ENCODE assay signal across 7 mouse cellular contexts in the genomic region with DNA sequence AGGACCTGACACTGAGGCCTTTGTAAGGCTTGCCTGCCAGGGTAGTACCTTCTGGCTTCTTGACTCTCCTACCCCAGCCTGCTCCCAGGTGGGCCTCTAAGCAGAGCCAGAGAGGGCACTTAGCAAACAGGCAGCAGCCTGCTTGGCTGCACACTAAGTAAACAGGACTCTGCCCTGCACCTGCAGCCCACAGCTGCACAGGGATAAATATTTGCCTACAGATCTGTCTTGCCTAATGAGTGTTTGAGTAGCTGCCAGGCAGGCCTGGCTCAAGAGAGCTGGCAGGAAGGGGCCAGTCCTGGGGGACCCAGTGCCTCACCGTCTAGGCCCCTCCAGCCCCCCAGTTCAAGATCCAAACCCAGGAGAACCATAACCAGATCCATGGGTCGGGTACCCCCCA. TPM values are rescaled to one million over a fixed set of nuclear protein-coding genes. Genes with fewer than 3 reads are reported as not detected.
DNase-seq lines count a peak whose midpoint lies in the region; ATAC-seq lines count a peak whose summit lies in the region.

No protein-coding gene starts in this region.

- 0 out of 2 replicates have a peak overlapping the region, but pooled peaks have one; percentile 10 for H3K27ac ChIP-seq in embryonic facial prominence, embryonic 10.5 days (replicated peaks)
- H3K27ac ChIP-seq in hindbrain, embryonic 10.5 days: peak overlapping the region; percentile 59
- H3K27ac ChIP-seq in limb, embryonic 11.5 days (replicated peaks; ENCODE audit: low read depth, low read length): peak overlapping the region; percentile 42
- H3K27ac ChIP-seq in midbrain, embryonic 14.5 days (replicated peaks; ENCODE audit: low read depth, low read length): peak overlapping the region; percentile 52; the same call in 1 of the 2 replicates

- no peak overlapping the region for H3K4me3 ChIP-seq in embryonic facial prominence, embryonic 10.5 days
- no peak overlapping the region for H3K4me3 ChIP-seq in hindbrain, embryonic 10.5 days
- H3K4me3 ChIP-seq in limb, embryonic 11.5 days (ENCODE audit: low read depth, low read length): no peak overlapping the region
- no peak overlapping the region for H3K4me3 ChIP-seq in midbrain, embryonic 14.5 days (replicated peaks; ENCODE audit: low read depth, low read length)

- H3K9me3 ChIP-seq in embryonic facial prominence, embryonic 10.5 days: peaks cover 6% of the 10 kb centered on the region; the same call in 1 of the 2 replicates
- peaks cover 7% of the 10 kb centered on the region for H3K9me3 ChIP-seq in hindbrain, embryonic 10.5 days
- H3K9me3 ChIP-seq in limb, embryonic 11.5 days (ENCODE audit: control insufficient read depth, low read length): no peaks in the 10 kb centered on the region
- H3K9me3 ChIP-seq in midbrain, embryonic 14.5 days (ENCODE audit: control insufficient read depth, low read length): no peaks in the 10 kb centered on the region

- no peak overlapping the region for H3K9ac ChIP-seq in limb, embryonic 11.5 days (ENCODE audit: low read length)
- H3K9ac ChIP-seq in midbrain, embryonic 14.5 days (replicated peaks; ENCODE audit: low read length): no peak overlapping the region

- DNase-seq in embryonic facial prominence, embryonic 10.5 days (ENCODE audit: low spot score): peak; percentile 55
- DNase-seq in hindbrain, embryonic 10.5 days (ENCODE audit: low spot score): peak; percentile 20
- DNase-seq in limb, embryonic 11.5 days (ENCODE audit: low spot score): peak; percentile 48
- DNase-seq in midbrain, embryonic 14.5 days: peak; percentile 48
- DNase-seq in urinary bladder, postnatal 36 days (ENCODE audit: low spot score in 2 of 2): peak; percentile 22 to 32
- DNase-seq in cerebellum, adult 18-20 months: no peak
- no peak for DNase-seq in right cerebral cortex, postnatal 36 days (ENCODE audit: low spot score in 2 of 2)

- H3K36me3 ChIP-seq in embryonic facial prominence, embryonic 10.5 days (replicated peaks): no peaks in the 10 kb centered on the region
- H3K36me3 ChIP-seq in hindbrain, embryonic 10.5 days: no peaks in the 10 kb centered on the region
- H3K36me3 ChIP-seq in limb, embryonic 11.5 days (ENCODE audit: control insufficient read depth, insufficient read depth, low read length): no peaks in the 10 kb centered on the region
- no peaks in the 10 kb centered on the region for H3K36me3 ChIP-seq in midbrain, embryonic 14.5 days (ENCODE audit: control insufficient read depth, insufficient read depth, low read length)

- ATAC-seq in limb, embryonic 11.5 days (ENCODE audit: insufficient number of reproducible peaks, low FRiP score, low TSS enrichment, low read depth): peak; percentile 65; the same call in 1 of the 2 replicates
- ATAC-seq in midbrain, embryonic 14.5 days (ENCODE audit: low FRiP score, low TSS enrichment): no peak; the same call in 1 of the 2 replicates

- no peak overlapping the region for H3K4me2 ChIP-seq in limb, embryonic 11.5 days (ENCODE audit: low read depth, severe bottlenecking)
- no peak overlapping the region for H3K4me2 ChIP-seq in midbrain, embryonic 14.5 days (ENCODE audit: low read length)

- WGBS in embryonic facial prominence, embryonic 10.5 days: 64% methylated on average over 2 of the region's 2 CpGs
- 64% methylated on average over 2 of the region's 2 CpGs for WGBS in hindbrain, embryonic 10.5 days
- 38% methylated on average over 2 of the region's 2 CpGs for WGBS in limb, embryonic 11.5 days
- 71% methylated on average over 2 of the region's 2 CpGs for WGBS in midbrain, embryonic 14.5 days

- H3K4me1 ChIP-seq in embryonic facial prominence, embryonic 10.5 days: peaks cover 10% of the 10 kb centered on the region
- peaks cover 8% of the 10 kb centered on the region for H3K4me1 ChIP-seq in hindbrain, embryonic 10.5 days (replicated peaks)
- no peaks in the 10 kb centered on the region for H3K4me1 ChIP-seq in limb, embryonic 11.5 days (ENCODE audit: control insufficient read depth, insufficient read depth, low read length)
- H3K4me1 ChIP-seq in midbrain, embryonic 14.5 days (ENCODE audit: control insufficient read depth, insufficient read depth, low read length): no peaks in the 10 kb centered on the region

- no peaks in the 10 kb centered on the region for H3K27me3 ChIP-seq in embryonic facial prominence, embryonic 10.5 days (replicated peaks; ENCODE audit: low read depth, poor library complexity, severe bottlenecking)
- no peaks in the 10 kb centered on the region for H3K27me3 ChIP-seq in hindbrain, embryonic 10.5 days (ENCODE audit: insufficient read depth, poor library complexity, severe bottlenecking)
- H3K27me3 ChIP-seq in limb, embryonic 11.5 days (ENCODE audit: control insufficient read depth, insufficient read depth, low read length): no peaks in the 10 kb centered on the region
- H3K27me3 ChIP-seq in midbrain, embryonic 14.5 days (ENCODE audit: control insufficient read depth, insufficient read depth, low read length): no peaks in the 10 kb centered on the region

RNA-seq across cellular contexts. Expression of gene Thoc3, which starts 43.4 kb away (rescaled TPM):
- polyA plus RNA-seq in embryonic facial prominence, embryonic 10.5 days (2016; fragmentation: Nextera tagmentation; extraction: Ambion mirVana): 190 and 194 TPM in 2 replicates
- 165 and 185 TPM in 2 replicates for polyA plus RNA-seq in hindbrain, embryonic 10.5 days (2016; fragmentation: Nextera tagmentation; extraction: Ambion mirVana)
- polyA plus RNA-seq in limb, embryonic 11.5 days (2014; fragmentation: Nextera tagmentation; extraction: Ambion mirVana): 175 and 176 TPM in 2 replicates
- polyA plus RNA-seq in midbrain, embryonic 14.5 days (2014; fragmentation: Nextera tagmentation; extraction: Ambion mirVana): 114 and 121 TPM in 2 replicates

RNA-seq across cellular contexts. Expression of gene Cplx2, which starts 54.1 kb away (rescaled TPM):
- polyA plus RNA-seq in embryonic facial prominence, embryonic 10.5 days (2016; fragmentation: Nextera tagmentation; extraction: Ambion mirVana): 5.0 and 6.9 TPM in 2 replicates
- polyA plus RNA-seq in hindbrain, embryonic 10.5 days (2016; fragmentation: Nextera tagmentation; extraction: Ambion mirVana): 6.7 and 10.2 TPM in 2 replicates
- polyA plus RNA-seq in limb, embryonic 11.5 days (2014; fragmentation: Nextera tagmentation; extraction: Ambion mirVana): 3.4 and 4.3 TPM in 2 replicates
- polyA plus RNA-seq in midbrain, embryonic 14.5 days (2014; fragmentation: Nextera tagmentation; extraction: Ambion mirVana): 39.4 and 41.9 TPM in 2 replicates

Comparison
In these comparisons a context has a peak if more than half of its experiments do, and no peak if none do; other contexts are left out.
1. DNase-seq: peak in embryonic facial prominence, embryonic 10.5 days (single experiment), hindbrain, embryonic 10.5 days (single experiment), limb, embryonic 11.5 days (single experiment), midbrain, embryonic 14.5 days (single experiment) and urinary bladder, postnatal 36 days (2 of 2); none in cerebellum, adult 18-20 months (0 of 2) and right cerebral cortex, postnatal 36 days (0 of 2).
2. Peak in every context shown above with its lines, with median percentiles within 50 percentile points of each other: H3K27ac ChIP-seq.